In genomic region chr4:106862317-106862716, GRCm38 (mm10) we compare ENCODE assay signal across 11 mouse cellular contexts. TPM values are rescaled to one million over a fixed set of nuclear protein-coding genes. Genes with fewer than 3 reads are reported as not detected.
A peak's percentile ranks its signal among the peaks of the same experiment; 100 is the strongest.
DNase-seq lines count a peak whose midpoint lies in the region; ATAC-seq and TF ChIP-seq lines count a peak whose summit lies in the region.
"Had no signal": no experiment of that assay in that cellular context is flagged by ENCODE, and none has a peak within 500 bp of the region (broad histone marks: within the 10 kb centered on the region; RNA-seq: fewer than 3 reads in every experiment).

No protein-coding gene starts in this region.

- DNase-seq in hindbrain, embryonic 14.5 days (ENCODE audit: low spot score): no peak
- no peak for DNase-seq in embryonic facial prominence, embryonic 11.5 days (ENCODE audit: low spot score)
- no peak for DNase-seq in cerebellum, adult 2 months
- DNase-seq in layer of hippocampus, adult 8-10 months (ENCODE audit: low spot score in 2 of 2): no peak
- DNase-seq in cerebellum, adult 11 months: no peak
- DNase-seq: adrenal gland, postnatal 10 days had no signal

- 0 out of 2 replicates have a peak, but pooled peaks cover 3% of the 10 kb centered on the region for H3K27me3 ChIP-seq in hindbrain, embryonic 13.5 days
- H3K27me3 ChIP-seq in hindbrain, embryonic 14.5 days (ENCODE audit: control insufficient read depth, insufficient read depth, low read length): no peaks in the 10 kb centered on the region
- no peaks in the 10 kb centered on the region for H3K27me3 ChIP-seq in embryonic facial prominence, embryonic 11.5 days (ENCODE audit: control insufficient read depth, insufficient read depth, low read length)
- no peaks in the 10 kb centered on the region for H3K27me3 ChIP-seq in kidney, embryonic 15.5 days
- no peaks in the 10 kb centered on the region for H3K27me3 ChIP-seq in lung, embryonic 15.5 days
- no peaks in the 10 kb centered on the region for H3K27me3 ChIP-seq in cerebellum, adult 2 months (ENCODE audit: control insufficient read depth, insufficient read depth, low read length)

- no peak for TF ChIP-seq POLR2A in cerebellum, adult 2 months (IDR thresholded peaks at IDR 0.05; ENCODE audit: borderline replicate concordance, insufficient read depth, low read length)

- no peak overlapping the region for H3K4me2 ChIP-seq in hindbrain, embryonic 13.5 days
- H3K4me2 ChIP-seq in hindbrain, embryonic 14.5 days (replicated peaks): no peak overlapping the region
- H3K4me2 ChIP-seq in embryonic facial prominence, embryonic 11.5 days (ENCODE audit: low read depth, low read length): no peak overlapping the region
- no peak overlapping the region for H3K4me2 ChIP-seq in kidney, embryonic 15.5 days
- H3K4me2 ChIP-seq in lung, embryonic 15.5 days: no peak overlapping the region; the same call in 1 of the 2 replicates

- 0 out of 2 replicates have a peak overlapping the region, but pooled peaks have one; percentile 35 for H3K9ac ChIP-seq in hindbrain, embryonic 13.5 days
- no peak overlapping the region for H3K9ac ChIP-seq in hindbrain, embryonic 14.5 days
- H3K9ac ChIP-seq in embryonic facial prominence, embryonic 11.5 days (replicated peaks; ENCODE audit: low read length): no peak overlapping the region; the same call in 1 of the 2 replicates
- H3K9ac ChIP-seq in kidney, embryonic 15.5 days: no peak overlapping the region
- H3K9ac ChIP-seq in lung, embryonic 15.5 days: no peak overlapping the region

- H3K36me3 ChIP-seq in hindbrain, embryonic 13.5 days: no peaks in the 10 kb centered on the region
- no peaks in the 10 kb centered on the region for H3K36me3 ChIP-seq in hindbrain, embryonic 14.5 days (replicated peaks; ENCODE audit: control insufficient read depth, insufficient read depth)
- H3K36me3 ChIP-seq in embryonic facial prominence, embryonic 11.5 days (replicated peaks; ENCODE audit: control insufficient read depth, insufficient read depth, low read depth, low read length): no peaks in the 10 kb centered on the region
- H3K36me3 ChIP-seq in kidney, embryonic 15.5 days: no peaks in the 10 kb centered on the region
- no peaks in the 10 kb centered on the region for H3K36me3 ChIP-seq in lung, embryonic 15.5 days

- H3K4me3 ChIP-seq in hindbrain, embryonic 13.5 days: no peak overlapping the region
- no peak overlapping the region for H3K4me3 ChIP-seq in hindbrain, embryonic 14.5 days (replicated peaks; ENCODE audit: low read length)
- H3K4me3 ChIP-seq in embryonic facial prominence, embryonic 11.5 days (ENCODE audit: low read depth, low read length): no peak overlapping the region
- no peak overlapping the region for H3K4me3 ChIP-seq in kidney, embryonic 15.5 days (replicated peaks)
- H3K4me3 ChIP-seq in lung, embryonic 15.5 days: no peak overlapping the region
- no peak overlapping the region for H3K4me3 ChIP-seq in cerebellum, adult 2 months (replicated peaks; ENCODE audit: insufficient read depth, low read depth, low read length)

- H3K27ac ChIP-seq in hindbrain, embryonic 13.5 days: no peak overlapping the region
- H3K27ac ChIP-seq in hindbrain, embryonic 14.5 days: no peak overlapping the region
- 0 out of 2 replicates have a peak overlapping the region, but pooled peaks have one; percentile 6 for H3K27ac ChIP-seq in embryonic facial prominence, embryonic 11.5 days (replicated peaks; ENCODE audit: low read depth, low read length)
- peak overlapping the region; percentile 68 for H3K27ac ChIP-seq in kidney, embryonic 15.5 days
- H3K27ac ChIP-seq in lung, embryonic 15.5 days: peak overlapping the region; percentile 51
- H3K27ac ChIP-seq in cerebellum, adult 2 months (ENCODE audit: insufficient read depth, low read length): no peak overlapping the region

- 58% methylated on average over 7 of the region's 7 CpGs for WGBS in hindbrain, embryonic 13.5 days
- 66% methylated on average over 7 of the region's 7 CpGs for WGBS in hindbrain, embryonic 14.5 days
- WGBS in embryonic facial prominence, embryonic 11.5 days: 51% methylated on average over 7 of the region's 7 CpGs
- 32% methylated on average over 7 of the region's 7 CpGs for WGBS in kidney, embryonic 15.5 days
- 23% methylated on average over 7 of the region's 7 CpGs for WGBS in lung, embryonic 15.5 days
- 77% methylated on average over 7 of the region's 7 CpGs for WGBS in cerebellum, adult 2 months

- H3K9me3 ChIP-seq in hindbrain, embryonic 13.5 days: no peaks in the 10 kb centered on the region
- H3K9me3 ChIP-seq in hindbrain, embryonic 14.5 days (ENCODE audit: control insufficient read depth, low read length): no peaks in the 10 kb centered on the region
- no peaks in the 10 kb centered on the region for H3K9me3 ChIP-seq in embryonic facial prominence, embryonic 11.5 days (replicated peaks; ENCODE audit: control insufficient read depth, low read length)
- H3K9me3 ChIP-seq in kidney, embryonic 15.5 days (replicated peaks): no peaks in the 10 kb centered on the region
- no peaks in the 10 kb centered on the region for H3K9me3 ChIP-seq in lung, embryonic 15.5 days

- no peak for TF ChIP-seq CTCF in cerebellum, adult 2 months (IDR thresholded peaks at IDR 0.05; ENCODE audit: borderline replicate concordance, insufficient read depth, low read depth, low read length)

- peaks cover 42% of the 10 kb centered on the region for H3K4me1 ChIP-seq in hindbrain, embryonic 13.5 days (replicated peaks)
- peaks cover 26% of the 10 kb centered on the region for H3K4me1 ChIP-seq in hindbrain, embryonic 14.5 days (replicated peaks; ENCODE audit: control insufficient read depth, insufficient read depth, low read length)
- H3K4me1 ChIP-seq in embryonic facial prominence, embryonic 11.5 days (ENCODE audit: control insufficient read depth, insufficient read depth, low read length): peaks cover 26% of the 10 kb centered on the region
- H3K4me1 ChIP-seq in kidney, embryonic 15.5 days: peaks cover 81% of the 10 kb centered on the region
- peaks cover 64% of the 10 kb centered on the region for H3K4me1 ChIP-seq in lung, embryonic 15.5 days
- H3K4me1 ChIP-seq in cerebellum, adult 2 months (ENCODE audit: control insufficient read depth, insufficient read depth, low read length): no peaks in the 10 kb centered on the region

- ATAC-seq in hindbrain, embryonic 13.5 days (ENCODE audit: low FRiP score): no peak
- ATAC-seq in hindbrain, embryonic 14.5 days (ENCODE audit: low FRiP score): no peak
- ATAC-seq in embryonic facial prominence, embryonic 11.5 days (replicated peaks; ENCODE audit: insufficient number of reproducible peaks, low FRiP score, low TSS enrichment, low read depth): no peak
- ATAC-seq in kidney, embryonic 15.5 days (replicated peaks; ENCODE audit: low FRiP score): no peak
- ATAC-seq in lung, embryonic 15.5 days (ENCODE audit: borderline replicate concordance, extremely low read depth, low FRiP score, low TSS enrichment): no peak
- ATAC-seq: CD4-positive, CD25-positive, alpha-beta regulatory T cell, adult 4 months; midbrain, embryonic 16.5 days had no signal

RNA-seq across cellular contexts. Expression of gene Ssbp3, which starts 48.2 kb away (rescaled TPM):
- polyA plus RNA-seq in hindbrain, embryonic 13.5 days (2015; fragmentation: Nextera tagmentation; extraction: Ambion mirVana): 179 and 180 TPM in 2 replicates
- polyA plus RNA-seq in hindbrain, embryonic 14.5 days (2014; fragmentation: Nextera tagmentation; extraction: Ambion mirVana): 93.0 and 100 TPM in 2 replicates
- 129 and 138 TPM in 2 replicates for polyA plus RNA-seq in embryonic facial prominence, embryonic 11.5 days (2014; fragmentation: Nextera tagmentation; extraction: Ambion mirVana)
- polyA plus RNA-seq in kidney, embryonic 15.5 days (2015; fragmentation: Nextera tagmentation; extraction: Ambion mirVana): 99.4 and 108 TPM in 2 replicates
- 90.3 and 90.4 TPM in 2 replicates for polyA plus RNA-seq in lung, embryonic 15.5 days (2015; fragmentation: Nextera tagmentation; extraction: Ambion mirVana)
- 126 and 134 TPM in 2 replicates for polyA plus RNA-seq in cerebellum, adult 2 months (2012; rRNA removed)
- 100 to 1,000 TPM; 150 to 180 (median 160) TPM for total RNA-seq in layer of hippocampus, adult 8-10 months (2022)

RNA-seq across cellular contexts. Expression of gene Acot11, which starts 57.5 kb away (rescaled TPM):
- 1.3 and 1.5 TPM in 2 replicates for polyA plus RNA-seq in hindbrain, embryonic 13.5 days (2015; fragmentation: Nextera tagmentation; extraction: Ambion mirVana)
- 2.0 and 2.1 TPM in 2 replicates for polyA plus RNA-seq in hindbrain, embryonic 14.5 days (2014; fragmentation: Nextera tagmentation; extraction: Ambion mirVana)
- polyA plus RNA-seq in embryonic facial prominence, embryonic 11.5 days (2014; fragmentation: Nextera tagmentation; extraction: Ambion mirVana): 1.1 and 1.2 TPM in 2 replicates
- 2.7 and 3.7 TPM in 2 replicates for polyA plus RNA-seq in kidney, embryonic 15.5 days (2015; fragmentation: Nextera tagmentation; extraction: Ambion mirVana)
- 1.4 TPM in 2 replicates for polyA plus RNA-seq in lung, embryonic 15.5 days (2015; fragmentation: Nextera tagmentation; extraction: Ambion mirVana)
- polyA plus RNA-seq in cerebellum, adult 2 months (2012; rRNA removed): 32.5 and 32.7 TPM in 2 replicates
- total RNA-seq in layer of hippocampus, adult 8-10 months (2022): 10 to 100 TPM; 34.4 to 52.4 (median 49.7) TPM

Comparison
In these comparisons a context has a peak if more than half of its experiments do, and no peak if none do; other contexts are left out.
1. H3K27ac ChIP-seq: peak in embryonic facial prominence, embryonic 11.5 days (single experiment), kidney, embryonic 15.5 days (single experiment) and lung, embryonic 15.5 days (single experiment); none in hindbrain, embryonic 13.5 days (single experiment), hindbrain, embryonic 14.5 days (single experiment) and cerebellum, adult 2 months (single experiment).